Mouse (Mus musculus): ENCODE results near the gene Ddah2. TPM values are rescaled to one million over a fixed set of nuclear protein-coding genes. Genes with fewer than 3 reads are reported as not detected.

Ddah2 gene
- total and polyA plus RNA-seq, 3 experiments: 52.4 to 242 (median 180) TPM

DNA sequence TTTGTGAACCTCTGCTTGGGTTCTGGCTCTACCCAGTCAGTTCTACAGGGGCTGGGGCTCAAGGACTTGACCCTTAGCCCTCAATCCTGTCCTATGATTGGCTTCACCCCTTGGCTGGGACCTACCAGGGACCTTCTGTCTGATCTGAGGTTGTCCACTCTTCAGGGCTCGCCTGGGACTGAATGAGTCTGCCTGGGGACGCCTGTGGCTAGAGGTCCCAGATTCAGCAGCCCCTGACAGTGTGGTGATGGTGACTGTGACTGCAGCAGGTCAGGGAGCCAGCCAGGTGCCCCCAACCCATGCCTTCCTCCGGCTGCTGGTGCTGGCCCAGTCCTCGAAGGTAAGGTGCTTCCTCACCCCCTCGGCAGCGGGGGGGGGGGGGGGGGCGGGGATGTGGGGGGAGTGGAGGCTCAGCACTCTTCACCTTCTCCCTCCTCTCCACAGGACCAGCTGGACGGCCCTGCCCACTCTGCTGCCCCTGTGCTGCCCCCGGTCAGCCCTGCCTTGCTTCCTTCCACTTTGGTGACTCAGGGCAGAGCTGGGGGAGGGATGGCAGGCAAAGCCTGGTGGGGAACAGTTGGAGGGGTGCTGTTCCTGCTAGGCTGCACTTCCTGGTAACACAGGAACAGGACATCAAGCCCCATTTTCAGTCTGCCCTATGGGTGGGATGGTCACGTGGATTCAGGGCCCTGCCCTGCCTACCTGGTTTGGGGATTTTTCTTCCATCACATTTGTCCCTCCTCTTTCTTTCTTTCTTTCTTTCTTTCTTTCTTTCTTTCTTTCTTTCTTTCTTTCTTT lies 33.9 kb upstream of the Ddah2 start:
- H3K4me3 ChIP-seq (ENCODE audit: low read depth, low read length): peak overlapping the region; percentile 66; the same call in 1 of the 2 replicates
- H3K27me3 ChIP-seq (ENCODE audit: insufficient read depth, low read length): no peaks in the 10 kb centered on the region
- no peak for ATAC-seq (ENCODE audit: extremely low read depth, insufficient number of reproducible peaks, low FRiP score, poor library complexity, severe bottlenecking)
- peaks cover 56% of the 10 kb centered on the region for H3K36me3 ChIP-seq (replicated peaks)
- peaks cover 98% of the 10 kb centered on the region for H3K4me1 ChIP-seq (ENCODE audit: insufficient read depth, low read depth, low read length)
- TF ChIP-seq GATA1 (IDR thresholded peaks at IDR 0.05; ENCODE audit: borderline replicate concordance, low read length): no peak
- TF ChIP-seq GATA2 (IDR thresholded peaks at IDR 0.05; ENCODE audit: borderline replicate concordance, low read depth, low read length): no peak
- TF ChIP-seq CTCF (IDR thresholded peaks at IDR 0.05; ENCODE audit: low read depth, low read length): no peak
- TF ChIP-seq POLR2AphosphoS5 (IDR thresholded peaks at IDR 0.05; ENCODE audit: insufficient replicate concordance, low read depth, low read length): no peak
- TF ChIP-seq TAL1 (conservative IDR thresholded peaks at IDR 0.05; ENCODE audit: low read depth, low read length): no peak
- no peak for DNase-seq (ENCODE audit: low spot score)
- H3K9me3 ChIP-seq (replicated peaks): no peaks in the 10 kb centered on the region

DNA sequence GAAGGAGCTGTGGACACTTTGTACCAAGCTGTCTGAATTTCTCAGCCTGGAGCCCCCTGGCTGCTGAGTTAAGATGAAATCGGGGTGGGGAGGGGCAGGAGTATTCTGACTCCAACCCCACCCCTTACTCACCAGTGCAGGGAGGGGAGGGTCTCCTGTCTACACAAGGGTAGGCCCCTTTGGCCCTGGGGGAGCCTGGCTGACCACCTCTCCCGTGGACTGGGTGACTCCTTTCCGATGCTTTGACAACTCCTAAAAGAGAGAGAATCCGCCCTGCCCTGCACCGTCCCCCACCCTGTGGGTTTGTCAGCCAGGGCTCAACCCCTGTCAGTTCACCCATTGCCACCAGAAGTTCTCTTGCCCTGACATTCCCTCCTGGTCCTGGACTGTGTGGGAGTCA lies 32.6 kb upstream of the Ddah2 start:
- Histone ChIP-seq H3K9me3 (replicated peaks) (no peaks in the 10 kb centered on the region), H3K27me3 (ENCODE audit: insufficient read depth, low read length) (no peaks in the 10 kb centered on the region), H3K36me3 (replicated peaks) (peaks cover 65% of the 10 kb centered on the region), H3K4me3 (ENCODE audit: low read depth, low read length) (peak overlapping the region; percentile 78), H3K4me1 (ENCODE audit: insufficient read depth, low read depth, low read length) (peaks cover 98% of the 10 kb centered on the region)
- TF ChIP-seq POLR2AphosphoS5 (IDR thresholded peaks at IDR 0.05; ENCODE audit: insufficient replicate concordance, low read depth, low read length) (no peak), GATA2 (IDR thresholded peaks at IDR 0.05; ENCODE audit: borderline replicate concordance, low read depth, low read length) (no peak), TAL1 (conservative IDR thresholded peaks at IDR 0.05; ENCODE audit: low read depth, low read length) (no peak), CTCF (IDR thresholded peaks at IDR 0.05; ENCODE audit: low read depth, low read length) (no peak), GATA1 (IDR thresholded peaks at IDR 0.05; ENCODE audit: borderline replicate concordance, low read length) (no peak)
- DNase-seq (ENCODE audit: low spot score): no peak
- no peak for ATAC-seq (ENCODE audit: extremely low read depth, insufficient number of reproducible peaks, low FRiP score, poor library complexity, severe bottlenecking)

DNA sequence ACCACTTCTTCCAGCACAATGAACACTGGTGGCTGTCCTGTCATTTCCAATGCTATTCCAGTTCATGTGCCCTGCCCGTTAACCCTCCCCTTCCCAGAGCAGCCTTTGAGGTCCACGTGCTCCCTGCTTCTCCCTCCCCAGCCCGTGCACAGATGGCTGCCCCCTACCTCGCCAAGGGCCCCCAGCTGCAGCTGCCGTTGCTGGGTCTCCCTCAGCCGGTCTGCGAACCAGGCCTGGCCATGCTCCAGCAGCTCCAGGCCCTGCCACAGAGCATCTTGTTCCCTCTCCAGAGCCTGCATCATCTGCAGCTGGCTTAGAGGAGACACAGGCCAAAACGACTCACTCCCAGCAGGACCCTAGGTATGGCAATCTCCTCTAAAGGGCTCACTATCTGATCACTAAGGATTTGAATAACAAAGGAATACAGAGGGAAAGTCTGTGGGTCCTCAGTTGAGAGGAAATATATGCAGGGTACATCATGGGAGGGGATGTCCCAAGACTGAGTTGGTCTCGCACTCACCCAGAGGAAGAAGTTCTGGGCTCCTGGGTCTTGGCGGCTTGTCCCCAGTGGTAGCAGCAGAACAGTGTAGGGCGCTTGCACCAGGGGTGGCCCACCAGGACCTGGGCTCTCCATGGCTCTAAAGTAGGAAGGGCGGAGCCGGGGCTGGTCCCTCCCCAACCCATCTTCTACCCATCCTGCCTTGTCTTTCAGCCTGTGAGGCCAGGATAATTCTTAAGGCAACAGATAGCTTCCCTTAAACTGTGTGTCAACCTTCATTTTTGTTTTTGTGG lies 31.4 kb upstream of the Ddah2 start, which contains the start of gene Sapcd1:
Gene Sapcd1, minus strand, starts transcription at position 740 of the 792 bp plus-strand sequence.
- peaks cover 68% of the 10 kb centered on the region for H3K36me3 ChIP-seq (replicated peaks)
- H3K4me3 ChIP-seq (ENCODE audit: low read depth, low read length): peak within 1 kb of the TSS; percentile 78
- peak; percentile 68 for DNase-seq (ENCODE audit: low spot score)
- peak; percentile 45 for ATAC-seq (ENCODE audit: extremely low read depth, insufficient number of reproducible peaks, low FRiP score, poor library complexity, severe bottlenecking)
- peaks cover 98% of the 10 kb centered on the region for H3K4me1 ChIP-seq (ENCODE audit: insufficient read depth, low read depth, low read length)
- TF ChIP-seq POLR2AphosphoS5 (IDR thresholded peaks at IDR 0.05; ENCODE audit: insufficient replicate concordance, low read depth, low read length) (no peak), TAL1 (conservative IDR thresholded peaks at IDR 0.05; ENCODE audit: low read depth, low read length) (no peak), CTCF (IDR thresholded peaks at IDR 0.05; ENCODE audit: low read depth, low read length) (no peak), GATA1 (IDR thresholded peaks at IDR 0.05; ENCODE audit: borderline replicate concordance, low read length) (no peak), GATA2 (IDR thresholded peaks at IDR 0.05; ENCODE audit: borderline replicate concordance, low read depth, low read length) (no peak)
- H3K27me3 ChIP-seq (ENCODE audit: insufficient read depth, low read length): no peaks in the 10 kb centered on the region
- H3K9me3 ChIP-seq (replicated peaks): no peaks in the 10 kb centered on the region

DNA sequence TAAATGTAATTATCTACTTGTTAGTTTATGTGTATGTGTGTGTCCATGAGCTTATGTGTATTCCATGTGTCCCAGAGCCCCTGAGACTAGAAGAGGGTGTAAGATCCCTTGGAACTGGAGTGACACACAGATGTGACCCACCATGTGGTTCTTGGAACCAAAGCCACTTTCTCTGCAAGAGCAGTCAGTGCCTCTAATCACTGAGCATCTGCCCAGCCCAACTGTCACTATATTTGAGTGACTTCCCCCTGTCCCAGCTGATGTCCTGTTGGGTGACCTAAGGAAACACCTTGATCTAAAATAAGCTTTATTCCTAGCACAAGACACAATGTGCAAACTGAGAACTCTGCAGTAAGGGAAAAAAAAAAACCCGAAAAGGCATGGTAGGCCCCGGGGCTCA lies 30.5 kb upstream of the Ddah2 start:
- ATAC-seq (ENCODE audit: extremely low read depth, insufficient number of reproducible peaks, low FRiP score, poor library complexity, severe bottlenecking) (peak; percentile 16; the same call in 1 of the 2 replicates), DNase-seq (ENCODE audit: low spot score) (no peak)
- H3K9me3 ChIP-seq (replicated peaks): no peaks in the 10 kb centered on the region
- H3K27me3 ChIP-seq (ENCODE audit: insufficient read depth, low read length): no peaks in the 10 kb centered on the region
- peaks cover 63% of the 10 kb centered on the region for H3K36me3 ChIP-seq (replicated peaks)
- peak overlapping the region; percentile 11; the same call in 1 of the 2 replicates for H3K4me3 ChIP-seq (ENCODE audit: low read depth, low read length)
- peaks cover 98% of the 10 kb centered on the region for H3K4me1 ChIP-seq (ENCODE audit: insufficient read depth, low read depth, low read length)
- TF ChIP-seq GATA1 (IDR thresholded peaks at IDR 0.05; ENCODE audit: borderline replicate concordance, low read length): no peak
- no peak for TF ChIP-seq GATA2 (IDR thresholded peaks at IDR 0.05; ENCODE audit: borderline replicate concordance, low read depth, low read length)
- no peak for TF ChIP-seq CTCF (IDR thresholded peaks at IDR 0.05; ENCODE audit: low read depth, low read length)
- TF ChIP-seq TAL1 (conservative IDR thresholded peaks at IDR 0.05; ENCODE audit: low read depth, low read length): no peak
- TF ChIP-seq POLR2AphosphoS5 (IDR thresholded peaks at IDR 0.05; ENCODE audit: insufficient replicate concordance, low read depth, low read length): no peak

DNA sequence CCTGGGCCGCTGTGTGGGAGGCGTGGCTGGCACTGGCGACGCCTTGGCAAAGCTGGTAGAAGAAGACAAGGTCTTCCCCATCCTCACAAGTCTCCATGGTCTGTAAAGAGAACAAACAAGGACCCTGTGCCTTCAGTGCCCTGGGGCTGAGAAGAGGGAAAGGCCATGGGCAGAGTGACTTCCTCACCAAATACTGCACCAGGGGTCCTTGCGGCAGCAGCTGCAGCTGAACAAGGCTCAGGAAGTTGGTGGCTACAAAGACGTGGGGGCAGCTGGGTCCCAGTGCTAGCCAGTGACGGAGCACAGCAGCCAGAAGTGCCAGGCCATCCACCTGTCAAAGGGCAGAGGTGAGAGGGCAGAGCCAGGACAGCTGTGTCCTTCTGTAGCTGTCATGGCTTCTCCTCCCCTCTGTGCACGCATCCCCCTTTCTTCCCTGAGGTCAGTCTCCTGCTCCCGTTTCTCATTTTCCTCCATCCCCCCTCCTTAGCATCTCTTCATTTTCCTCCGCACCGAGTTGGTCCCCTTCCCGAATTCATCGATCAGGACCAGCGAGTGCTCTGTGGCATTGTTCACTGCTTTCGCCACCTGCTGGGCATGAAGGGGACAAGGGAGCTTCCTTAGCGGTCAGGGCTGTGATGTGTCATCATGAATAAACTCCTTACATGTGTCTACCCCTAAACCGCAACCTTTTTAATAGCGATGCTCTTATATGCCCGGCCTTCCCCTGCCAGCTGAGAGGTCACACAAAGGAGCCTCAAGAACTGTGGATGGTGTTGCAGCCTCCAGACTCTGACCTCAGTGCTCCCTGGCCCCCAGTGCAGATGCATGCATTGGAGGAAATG lies 28.9 kb upstream of the Ddah2 start:
- H3K27me3 ChIP-seq (ENCODE audit: insufficient read depth, low read length): no peaks in the 10 kb centered on the region
- H3K4me1 ChIP-seq (ENCODE audit: insufficient read depth, low read depth, low read length): peaks cover 91% of the 10 kb centered on the region
- no peaks in the 10 kb centered on the region for H3K9me3 ChIP-seq (replicated peaks)
- no peak for ATAC-seq (ENCODE audit: extremely low read depth, insufficient number of reproducible peaks, low FRiP score, poor library complexity, severe bottlenecking)
- H3K36me3 ChIP-seq (replicated peaks): peaks cover 47% of the 10 kb centered on the region
- H3K4me3 ChIP-seq (ENCODE audit: low read depth, low read length): no peak overlapping the region; the same call in 1 of the 2 replicates
- TF ChIP-seq GATA1 (IDR thresholded peaks at IDR 0.05; ENCODE audit: borderline replicate concordance, low read length) (no peak), CTCF (IDR thresholded peaks at IDR 0.05; ENCODE audit: low read depth, low read length) (peak; percentile 29; the same call in 1 of the 2 replicates)
- no peak for DNase-seq (ENCODE audit: low spot score)
